Mouse (Mus musculus): Measurements from ENCODE around the gene Phgdh. TPM values are rescaled to one million over a fixed set of nuclear protein-coding genes. Genes with fewer than 3 reads are reported as not detected.

Phgdh gene
- polyA plus RNA-seq, 1 experiment from 2014 or later: 88.4 TPM

DNA sequence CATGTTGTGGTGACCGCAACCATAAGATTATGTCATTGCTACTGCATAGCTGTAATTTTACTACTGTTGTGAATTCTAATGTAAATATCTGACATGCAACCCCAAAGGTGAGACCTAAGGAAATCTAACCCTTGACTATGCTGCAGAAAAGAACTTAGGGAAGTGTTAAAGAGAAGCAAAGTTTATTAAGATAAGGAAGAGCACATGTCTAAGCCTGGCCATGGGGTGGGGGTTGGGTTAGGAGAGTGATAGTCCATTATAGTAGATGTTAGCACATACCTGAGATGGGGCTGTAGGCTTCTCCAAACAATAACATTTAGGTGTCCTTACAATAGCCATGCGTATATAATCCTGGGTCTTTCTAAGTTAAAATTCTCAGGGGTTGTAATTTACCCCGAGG, 3.4 kb upstream of the Phgdh start:
- no peak overlapping the region for H3K27ac ChIP-seq (replicated peaks in 1 of 2; ENCODE audit: control insufficient read depth in 1 of 2, insufficient read depth in 1 of 2, low read depth in 2 of 2, low read length in 2 of 2)
- H3K4me3 ChIP-seq (ENCODE audit: control insufficient read depth in 1 of 2, insufficient read depth in 1 of 2, low read depth in 1 of 2, low read length in 2 of 2): no peak overlapping the region
- no peaks in the 10 kb centered on the region for H3K36me3 ChIP-seq (ENCODE audit: control insufficient read depth, insufficient read depth, low read length)
- no peak for ATAC-seq (ENCODE audit: insufficient number of reproducible peaks, insufficient read depth, low FRiP score, low read depth)
- no peak overlapping the region for H3K9ac ChIP-seq (ENCODE audit: low read length)
- WGBS: 82% methylated on average over 3 of the region's 3 CpGs
- peaks cover 2 to 4% of the 10 kb centered on the region in 2 experiments; a peak in 2 of 4 replicates for H3K4me1 ChIP-seq (ENCODE audit: control insufficient read depth in 2 of 2, insufficient read depth in 2 of 2, low read length in 2 of 2)
- no peaks in the 10 kb centered on the region for H3K27me3 ChIP-seq (ENCODE audit: control insufficient read depth, insufficient read depth, low read length)
- H3K4me2 ChIP-seq (ENCODE audit: low read length): no peak overlapping the region
- 0 out of 2 replicates have a peak, but pooled peaks cover 2% of the 10 kb centered on the region for H3K9me3 ChIP-seq (ENCODE audit: control insufficient read depth, low read length)

DNA sequence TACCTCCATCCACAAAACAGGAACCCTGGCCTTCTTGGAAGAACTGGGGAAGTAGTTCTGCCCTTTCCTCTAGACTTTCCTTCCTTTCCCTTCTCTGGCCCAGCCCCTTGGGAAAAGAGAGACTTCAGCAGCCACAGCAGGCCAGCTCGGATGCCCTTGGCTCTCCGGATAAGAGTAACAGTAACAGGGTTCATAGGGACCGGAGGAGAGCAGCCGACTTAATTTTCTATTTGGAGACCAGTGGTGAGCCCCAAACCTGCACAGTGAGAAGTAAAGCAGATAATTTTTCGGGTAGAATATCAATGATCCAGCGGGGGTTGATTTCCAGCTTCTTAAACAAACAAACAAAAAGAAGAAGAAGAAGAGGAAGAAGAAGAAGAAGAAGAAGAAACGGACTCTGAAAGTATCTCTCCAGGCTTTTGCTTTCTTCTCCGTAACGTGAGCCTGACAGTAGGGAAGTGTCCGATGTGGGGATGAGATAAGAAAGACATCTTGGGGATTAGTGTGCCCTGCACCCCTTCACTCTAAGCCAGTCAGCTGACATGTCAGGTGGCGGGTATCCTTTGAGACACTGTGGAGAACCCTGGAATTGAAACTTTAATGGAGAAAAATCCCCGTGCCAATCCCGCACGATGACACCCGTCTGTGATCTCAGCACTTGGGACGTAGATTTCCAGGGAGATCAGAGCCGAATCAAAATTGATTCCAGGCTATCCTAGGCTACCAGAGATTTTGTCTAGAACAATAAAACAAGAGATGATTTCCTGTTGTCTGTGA, 1.2 kb upstream of the Phgdh start:
- WGBS: 74% methylated on average over 17 of the region's 17 CpGs
- H3K27ac ChIP-seq (replicated peaks in 1 of 2; ENCODE audit: control insufficient read depth in 1 of 2, insufficient read depth in 1 of 2, low read depth in 2 of 2, low read length in 2 of 2): no peak overlapping the region
- 0 out of 2 replicates have a peak, but pooled peaks cover 2% of the 10 kb centered on the region for H3K9me3 ChIP-seq (ENCODE audit: control insufficient read depth, low read length)
- no peaks in the 10 kb centered on the region for H3K27me3 ChIP-seq (ENCODE audit: control insufficient read depth, insufficient read depth, low read length)
- no peak overlapping the region for H3K9ac ChIP-seq (ENCODE audit: low read length)
- peaks cover 4 to 6% of the 10 kb centered on the region in 2 experiments; a peak in 3 of 4 replicates for H3K4me1 ChIP-seq (ENCODE audit: control insufficient read depth in 2 of 2, insufficient read depth in 2 of 2, low read length in 2 of 2)
- H3K4me2 ChIP-seq (ENCODE audit: low read length): no peak overlapping the region
- H3K4me3 ChIP-seq (ENCODE audit: control insufficient read depth in 1 of 2, insufficient read depth in 1 of 2, low read depth in 1 of 2, low read length in 2 of 2): no peak overlapping the region
- no peaks in the 10 kb centered on the region for H3K36me3 ChIP-seq (ENCODE audit: control insufficient read depth, insufficient read depth, low read length)
- no peak for ATAC-seq (ENCODE audit: insufficient number of reproducible peaks, insufficient read depth, low FRiP score, low read depth)

- Histone ChIP-seq H3K4me3 (ENCODE audit: control insufficient read depth in 1 of 2, insufficient read depth in 1 of 2, low read depth in 1 of 2, low read length in 2 of 2) (peak overlapping the region; percentile 70 to 72), H3K9ac (ENCODE audit: low read length) (peak overlapping the region; percentile 77), H3K36me3 (ENCODE audit: control insufficient read depth, insufficient read depth, low read length) (no peaks in the 10 kb centered on the region), H3K4me1 (ENCODE audit: control insufficient read depth in 2 of 2, insufficient read depth in 2 of 2, low read length in 2 of 2) (peaks cover 6 to 7% of the 10 kb centered on the region in 2 experiments), H3K27me3 (ENCODE audit: control insufficient read depth, insufficient read depth, low read length) (no peaks in the 10 kb centered on the region), H3K4me2 (ENCODE audit: low read length) (peak overlapping the region; percentile 97), H3K9me3 (ENCODE audit: control insufficient read depth, low read length) (no peaks in the 10 kb centered on the region), H3K27ac (replicated peaks in 1 of 2; ENCODE audit: control insufficient read depth in 1 of 2, insufficient read depth in 1 of 2, low read depth in 2 of 2, low read length in 2 of 2) (peak overlapping the region in 1 of 2 experiments; percentile 44; a peak in 1 of 4 replicates)
- WGBS: under 1% methylated on average over 46 of the region's 46 CpGs
- peak; percentile 45 for ATAC-seq (ENCODE audit: insufficient number of reproducible peaks, insufficient read depth, low FRiP score, low read depth)
These were observed 589 bp downstream of the Phgdh start for GRCm38 (mm10) chr3:98339097-98339705.

- peak; percentile 60; the same call in 1 of the 2 replicates for ATAC-seq (ENCODE audit: insufficient number of reproducible peaks, insufficient read depth, low FRiP score, low read depth)
- Histone ChIP-seq H3K27me3 (ENCODE audit: control insufficient read depth, insufficient read depth, low read length) (no peaks in the 10 kb centered on the region), H3K4me2 (ENCODE audit: low read length) (peak overlapping the region; percentile 97), H3K4me1 (ENCODE audit: control insufficient read depth in 2 of 2, insufficient read depth in 2 of 2, low read length in 2 of 2) (peaks cover 6 to 7% of the 10 kb centered on the region in 2 experiments), H3K9me3 (ENCODE audit: control insufficient read depth, low read length) (no peaks in the 10 kb centered on the region), H3K4me3 (ENCODE audit: control insufficient read depth in 1 of 2, insufficient read depth in 1 of 2, low read depth in 1 of 2, low read length in 2 of 2) (peak overlapping the region; percentile 70 to 72), H3K9ac (ENCODE audit: low read length) (peak overlapping the region; percentile 77), H3K27ac (replicated peaks in 1 of 2; ENCODE audit: control insufficient read depth in 1 of 2, insufficient read depth in 1 of 2, low read depth in 2 of 2, low read length in 2 of 2) (0 out of 4 replicates have a peak overlapping the region, but pooled peaks of 1 of the 2 experiments have one; percentile 44), H3K36me3 (ENCODE audit: control insufficient read depth, insufficient read depth, low read length) (no peaks in the 10 kb centered on the region)
- WGBS: 11% methylated on average over 15 of the region's 15 CpGs
These were observed 1.2 kb downstream of the Phgdh start for GRCm38 (mm10) chr3:98338584-98339041.

DNA sequence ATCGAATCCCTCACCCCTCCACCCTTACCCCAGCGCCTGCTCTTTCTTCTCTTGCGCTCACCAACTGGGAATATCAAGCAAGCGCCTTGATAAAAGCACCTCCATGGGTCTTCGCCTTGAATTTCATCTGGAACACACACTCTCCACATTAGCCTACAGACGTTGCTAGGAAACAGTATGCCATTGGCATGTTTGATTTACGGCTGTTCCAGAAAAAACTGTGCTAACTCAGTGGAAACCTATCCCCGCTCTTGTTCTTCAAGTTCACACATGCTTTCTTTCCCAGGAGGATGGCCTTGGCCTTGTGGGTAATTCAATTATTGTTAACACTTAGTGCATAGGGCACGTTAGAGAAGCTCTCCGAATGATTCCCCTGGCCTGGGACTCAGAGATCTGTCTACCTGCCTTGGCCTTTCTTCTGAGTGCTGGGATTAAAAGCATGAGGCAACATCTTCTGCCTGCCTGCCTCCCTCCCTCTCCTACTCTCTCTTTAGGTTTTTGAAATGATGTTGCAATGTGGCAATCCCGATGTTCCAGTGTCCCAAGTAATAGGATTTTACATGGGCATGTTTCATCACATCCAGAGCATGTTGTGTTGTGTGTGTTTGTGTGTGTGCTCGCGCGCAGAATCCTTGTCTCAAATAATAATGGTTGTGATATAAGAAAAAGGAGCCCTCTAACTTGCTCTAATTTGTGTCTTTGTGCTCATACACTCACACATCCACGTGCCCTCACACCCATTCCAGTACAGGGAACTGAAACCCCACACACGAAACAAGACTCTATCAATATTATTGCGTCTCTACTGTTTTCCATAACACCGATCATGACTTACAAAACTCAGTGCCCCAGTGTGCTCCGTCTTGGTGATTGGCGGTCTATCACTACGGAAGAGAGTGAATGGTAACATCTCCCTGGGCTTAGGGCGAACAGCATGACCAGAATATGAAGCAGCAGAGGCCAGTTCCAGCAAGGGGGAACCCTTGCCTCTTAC, 2.8 kb downstream of the Phgdh start:
- no peak for ATAC-seq (ENCODE audit: insufficient number of reproducible peaks, insufficient read depth, low FRiP score, low read depth)

DNA sequence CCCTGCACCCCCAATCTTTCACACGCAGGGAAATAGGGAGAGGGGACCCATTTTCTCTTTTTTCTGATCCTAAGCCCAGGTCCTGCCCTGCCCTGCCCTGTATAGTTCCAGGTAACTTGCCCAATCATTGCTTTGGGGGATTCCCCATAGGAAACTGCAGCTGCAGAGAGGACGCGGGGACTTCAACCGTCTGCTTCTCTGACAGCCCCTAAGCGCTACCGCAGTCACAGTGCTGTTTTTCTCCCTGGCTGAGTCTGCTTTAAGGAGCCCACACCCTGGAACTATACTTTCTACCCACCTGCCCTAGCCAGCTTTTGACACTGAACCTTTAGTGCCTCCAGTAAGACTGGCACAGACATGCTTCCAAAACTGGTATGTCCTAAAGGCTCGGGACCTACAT, 3.9 kb downstream of the Phgdh start:
- H3K9me3 ChIP-seq (ENCODE audit: control insufficient read depth, low read length): no peaks in the 10 kb centered on the region
- no peak overlapping the region for H3K4me2 ChIP-seq (ENCODE audit: low read length)
- no peak for ATAC-seq (ENCODE audit: insufficient number of reproducible peaks, insufficient read depth, low FRiP score, low read depth)
- H3K9ac ChIP-seq (ENCODE audit: low read length): no peak overlapping the region
- H3K4me3 ChIP-seq (ENCODE audit: control insufficient read depth in 1 of 2, insufficient read depth in 1 of 2, low read depth in 1 of 2, low read length in 2 of 2): no peak overlapping the region
- no peaks in the 10 kb centered on the region for H3K27me3 ChIP-seq (ENCODE audit: control insufficient read depth, insufficient read depth, low read length)
- WGBS: 72% methylated on average over 7 of the region's 7 CpGs
- H3K27ac ChIP-seq (replicated peaks in 1 of 2; ENCODE audit: control insufficient read depth in 1 of 2, insufficient read depth in 1 of 2, low read depth in 2 of 2, low read length in 2 of 2): no peak overlapping the region
- H3K36me3 ChIP-seq (ENCODE audit: control insufficient read depth, insufficient read depth, low read length): peaks cover 14% of the 10 kb centered on the region
- H3K4me1 ChIP-seq (ENCODE audit: control insufficient read depth in 2 of 2, insufficient read depth in 2 of 2, low read length in 2 of 2): peaks cover 6 to 7% of the 10 kb centered on the region in 2 experiments

More for the DNA sequence above, 2.8 kb downstream of the Phgdh start:
- no peak overlapping the region for H3K27ac ChIP-seq (replicated peaks in 1 of 2; ENCODE audit: control insufficient read depth in 1 of 2, insufficient read depth in 1 of 2, low read depth in 2 of 2, low read length in 2 of 2)
- no peak overlapping the region for H3K9ac ChIP-seq (ENCODE audit: low read length)
- H3K9me3 ChIP-seq (ENCODE audit: control insufficient read depth, low read length): no peaks in the 10 kb centered on the region
- WGBS: 88% methylated on average over 22 of the region's 22 CpGs
- no peaks in the 10 kb centered on the region for H3K27me3 ChIP-seq (ENCODE audit: control insufficient read depth, insufficient read depth, low read length)
- no peak overlapping the region for H3K4me3 ChIP-seq (ENCODE audit: control insufficient read depth in 1 of 2, insufficient read depth in 1 of 2, low read depth in 1 of 2, low read length in 2 of 2)
- H3K36me3 ChIP-seq (ENCODE audit: control insufficient read depth, insufficient read depth, low read length): peaks cover 11% of the 10 kb centered on the region
- no peak overlapping the region for H3K4me2 ChIP-seq (ENCODE audit: low read length)
- H3K4me1 ChIP-seq (ENCODE audit: control insufficient read depth in 2 of 2, insufficient read depth in 2 of 2, low read length in 2 of 2): peaks cover 6 to 7% of the 10 kb centered on the region in 2 experiments

- Histone ChIP-seq H3K9ac (ENCODE audit: low read length) (no peak overlapping the region), H3K4me2 (ENCODE audit: low read length) (no peak overlapping the region), H3K9me3 (ENCODE audit: control insufficient read depth, low read length) (no peaks in the 10 kb centered on the region), H3K4me1 (ENCODE audit: control insufficient read depth in 2 of 2, insufficient read depth in 2 of 2, low read length in 2 of 2) (peaks cover 6 to 7% of the 10 kb centered on the region in 2 experiments), H3K36me3 (ENCODE audit: control insufficient read depth, insufficient read depth, low read length) (peaks cover 14% of the 10 kb centered on the region), H3K4me3 (ENCODE audit: control insufficient read depth in 1 of 2, insufficient read depth in 1 of 2, low read depth in 1 of 2, low read length in 2 of 2) (no peak overlapping the region), H3K27ac (replicated peaks in 1 of 2; ENCODE audit: control insufficient read depth in 1 of 2, insufficient read depth in 1 of 2, low read depth in 2 of 2, low read length in 2 of 2) (no peak overlapping the region), H3K27me3 (ENCODE audit: control insufficient read depth, insufficient read depth, low read length) (no peaks in the 10 kb centered on the region)
- no peak for ATAC-seq (ENCODE audit: insufficient number of reproducible peaks, insufficient read depth, low FRiP score, low read depth)
These were observed 4.5 kb downstream of the Phgdh start for GRCm38 (mm10) chr3:98335331-98335730.
